Mouse (Mus musculus): Measurements from ENCODE around the gene Nop58. TPM values are rescaled to one million over a fixed set of nuclear protein-coding genes. Genes with fewer than 3 reads are reported as not detected.
"Not testable (repeated sequence)": the region's sequence is repeated elsewhere in the genome, so short reads cannot be mapped to it uniquely, and the experiment has no call there.

Nop58 gene
- polyA plus RNA-seq, 1 experiment from 2014 or later: 292 TPM

DNA sequence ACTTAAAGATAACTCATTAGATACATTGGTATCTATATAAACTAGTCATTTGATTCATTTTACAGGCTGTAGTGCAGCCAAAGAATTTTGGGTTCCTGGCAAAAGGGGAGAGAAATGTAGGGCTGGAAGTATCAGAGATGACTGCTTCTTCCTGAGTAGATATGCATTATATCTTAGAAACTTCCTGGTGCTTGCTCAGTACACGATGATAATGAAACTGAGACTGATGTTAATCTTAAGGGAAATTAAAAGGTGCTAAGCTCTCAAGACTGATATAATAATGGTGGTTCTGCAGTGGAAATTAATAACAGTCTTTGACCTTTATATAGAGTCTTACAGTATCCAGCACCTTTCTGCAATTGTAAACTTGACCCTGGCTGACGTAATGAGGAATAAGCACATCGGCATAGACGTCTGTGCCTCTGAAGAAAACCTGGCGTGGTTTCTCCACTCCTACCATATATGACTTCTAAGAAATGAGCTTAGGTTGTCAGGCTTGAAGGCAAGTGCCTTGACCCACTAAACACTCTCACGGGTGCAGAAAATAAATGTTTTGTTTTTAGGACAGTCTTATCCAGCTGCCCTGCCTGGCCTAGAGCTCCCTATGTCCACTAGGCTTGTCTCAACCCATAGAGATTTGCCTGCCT, 54.1 kb downstream of the Nop58 start:
- Histone ChIP-seq H3K4me3 (no peak overlapping the region), H3K9me3 (replicated peaks) (no peaks in the 10 kb centered on the region), H3K27ac (no peak overlapping the region), H3K27me3 (ENCODE audit: low read depth, poor library complexity, severe bottlenecking) (no peaks in the 10 kb centered on the region), H3K4me1 (peaks cover 3% of the 10 kb centered on the region; the same call in 1 of the 2 replicates), H3K36me3 (no peaks in the 10 kb centered on the region)
- WGBS: 86% methylated on average over 6 of the region's 6 CpGs
- DNase-seq (ENCODE audit: low spot score): no peak

DNA sequence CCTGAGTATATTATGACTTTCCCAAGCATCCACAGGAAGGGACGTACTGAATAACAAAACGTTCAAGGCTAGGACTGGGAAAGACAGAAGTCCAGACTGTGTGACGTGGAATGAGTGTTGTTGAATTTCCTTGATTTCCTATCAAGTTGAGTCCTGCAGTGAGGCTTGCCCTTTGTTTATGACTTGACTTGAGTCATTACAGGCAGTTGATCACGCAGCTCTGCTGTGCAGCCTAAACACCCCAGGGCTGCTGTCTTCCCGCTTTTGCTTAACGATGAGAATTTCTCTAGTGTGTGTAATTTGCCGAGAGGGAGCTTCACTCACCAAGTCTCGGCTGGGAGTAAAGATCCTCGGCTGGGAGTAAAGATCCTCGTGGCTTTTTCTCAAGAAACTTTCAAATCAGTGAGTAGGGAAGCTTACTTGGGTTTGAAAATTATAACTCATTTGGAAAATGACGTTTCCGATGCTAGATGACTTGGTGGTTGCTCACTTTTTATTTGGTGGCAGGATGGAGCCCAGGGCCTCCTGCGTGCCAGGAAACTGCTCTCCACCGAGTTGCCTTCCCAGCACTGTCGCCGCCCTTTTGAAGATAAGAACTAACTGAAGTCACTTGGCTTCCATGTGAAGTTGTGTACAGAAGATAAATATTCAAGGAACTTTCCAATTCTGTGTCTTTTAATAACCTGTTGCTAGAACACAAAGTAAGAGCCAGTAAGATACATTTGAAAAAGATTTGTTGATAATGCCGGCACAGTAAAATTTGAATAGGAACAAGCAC, 55.0 kb downstream of the Nop58 start:
- H3K4me1 ChIP-seq: peaks cover 3% of the 10 kb centered on the region; the same call in 1 of the 2 replicates
- H3K27ac ChIP-seq: no peak overlapping the region
- H3K27me3 ChIP-seq (ENCODE audit: low read depth, poor library complexity, severe bottlenecking): no peaks in the 10 kb centered on the region
- no peaks in the 10 kb centered on the region for H3K36me3 ChIP-seq
- H3K9me3 ChIP-seq (replicated peaks): no peaks in the 10 kb centered on the region
- no peak overlapping the region for H3K4me3 ChIP-seq
- no peak for DNase-seq (ENCODE audit: low spot score)
- 75% methylated on average over 17 of the region's 17 CpGs for WGBS

DNA sequence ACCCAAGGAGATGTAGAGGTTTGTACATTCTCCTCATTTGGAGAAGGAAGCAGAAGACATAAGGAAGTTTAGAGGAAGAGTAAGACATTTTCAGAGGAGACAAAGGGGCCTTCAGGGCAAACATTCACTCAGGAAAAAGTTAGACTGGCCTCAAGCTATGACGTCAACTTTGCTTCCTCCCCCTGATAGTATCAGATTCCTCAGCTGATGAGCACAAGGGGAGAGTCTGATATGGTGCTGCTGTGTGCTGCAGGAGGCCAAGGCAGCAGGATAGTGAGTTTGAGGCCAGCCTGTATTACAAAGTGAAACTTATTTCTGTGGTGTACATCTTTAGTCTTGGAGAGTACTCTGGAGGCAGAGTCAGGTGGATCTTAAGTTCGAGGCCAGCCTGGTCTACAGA, 64.3 kb downstream of the Nop58 start:
- Histone ChIP-seq H3K4me1 (no peaks in the 10 kb centered on the region), H3K36me3 (no peaks in the 10 kb centered on the region), H3K4me3 (no peak overlapping the region), H3K27ac (no peak overlapping the region), H3K27me3 (ENCODE audit: low read depth, poor library complexity, severe bottlenecking) (no peaks in the 10 kb centered on the region), H3K9me3 (replicated peaks) (no peaks in the 10 kb centered on the region)
- 82% methylated on average over 2 of the region's 2 CpGs for WGBS
- DNase-seq (ENCODE audit: low spot score): no peak

DNA sequence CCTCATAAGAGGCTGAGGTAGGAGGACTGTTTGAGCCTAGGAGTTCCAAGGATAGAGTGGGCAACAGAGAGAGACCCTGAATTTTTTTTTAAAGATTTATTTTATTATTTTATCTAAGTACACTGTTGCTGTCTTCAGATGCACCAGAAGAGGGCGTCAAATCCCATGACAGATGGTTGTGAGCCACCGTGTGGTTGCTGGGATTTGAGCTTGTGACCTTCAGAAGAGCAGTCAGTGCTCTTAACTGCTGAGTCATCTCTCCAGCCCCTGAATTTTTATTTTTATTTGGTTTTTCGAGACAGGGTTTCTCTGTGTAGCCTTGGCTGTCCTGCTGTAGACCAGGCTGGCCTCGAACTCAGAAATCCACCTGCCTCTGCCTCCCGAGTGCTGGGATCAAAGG, 65.0 kb downstream of the Nop58 start:
- not testable (repeated sequence) for H3K36me3 ChIP-seq; H3K4me1 ChIP-seq; H3K9me3 ChIP-seq (replicated peaks); H3K4me3 ChIP-seq; H3K27me3 ChIP-seq (ENCODE audit: low read depth, poor library complexity, severe bottlenecking); DNase-seq (ENCODE audit: low spot score); H3K27ac ChIP-seq
- WGBS: 76% methylated on average over 5 of the region's 5 CpGs

DNA sequence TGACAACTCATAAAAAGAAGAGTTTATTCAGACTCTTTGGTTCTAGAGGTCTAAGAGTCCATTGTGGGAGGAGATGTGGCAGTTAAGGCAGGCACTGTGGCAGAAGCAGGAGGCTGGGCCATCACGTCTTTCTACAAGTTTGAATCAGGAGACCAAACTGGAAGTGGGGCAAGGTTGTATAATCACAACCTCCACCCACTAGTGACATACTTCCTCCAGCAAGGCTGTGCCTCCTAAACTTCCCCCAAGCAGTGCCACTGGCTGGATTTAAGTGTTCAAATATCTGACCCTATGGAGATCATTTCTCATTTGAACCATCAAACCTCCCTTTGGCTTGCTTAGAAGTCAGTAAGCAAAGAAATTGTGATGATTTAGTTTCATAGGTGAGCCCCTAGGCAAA, 70.5 kb downstream of the Nop58 start:
- H3K27ac ChIP-seq: no peak overlapping the region
- no peaks in the 10 kb centered on the region for H3K9me3 ChIP-seq (replicated peaks)
- DNase-seq (ENCODE audit: low spot score): no peak
- no peaks in the 10 kb centered on the region for H3K36me3 ChIP-seq
- WGBS: 88% methylated on average over 1 of the region's 1 CpGs
- no peaks in the 10 kb centered on the region for H3K27me3 ChIP-seq (ENCODE audit: low read depth, poor library complexity, severe bottlenecking)
- no peak overlapping the region for H3K4me3 ChIP-seq
- no peaks in the 10 kb centered on the region for H3K4me1 ChIP-seq

DNA sequence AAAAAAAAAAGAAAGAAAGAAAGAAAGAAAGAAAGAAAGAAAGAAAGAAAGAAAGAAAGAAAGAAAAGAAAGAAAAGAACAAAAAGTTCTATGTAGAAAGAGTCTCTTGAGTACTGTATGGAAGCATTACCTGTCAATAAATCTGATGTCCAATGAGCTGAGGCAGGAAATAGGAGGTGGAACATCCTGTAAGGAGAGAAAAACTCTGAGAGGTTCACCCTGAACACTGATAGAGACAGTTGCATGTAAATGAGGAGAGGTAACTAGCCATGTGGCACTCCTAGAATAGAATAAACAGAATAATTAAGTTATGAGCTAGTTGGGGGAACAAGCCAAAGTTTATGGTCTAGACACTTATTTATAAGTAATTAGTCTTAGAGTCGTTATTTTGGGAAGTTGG, 73.6 kb downstream of the Nop58 start:
- Histone ChIP-seq H3K9me3 (replicated peaks) (no peaks in the 10 kb centered on the region), H3K4me3 (no peak overlapping the region), H3K27ac (no peak overlapping the region), H3K27me3 (ENCODE audit: low read depth, poor library complexity, severe bottlenecking) (no peaks in the 10 kb centered on the region), H3K4me1 (peaks cover 3% of the 10 kb centered on the region; the same call in 1 of the 2 replicates), H3K36me3 (no peaks in the 10 kb centered on the region)
- WGBS: 91% methylated on average over 1 of the region's 1 CpGs
- DNase-seq (ENCODE audit: low spot score): no peak

DNA sequence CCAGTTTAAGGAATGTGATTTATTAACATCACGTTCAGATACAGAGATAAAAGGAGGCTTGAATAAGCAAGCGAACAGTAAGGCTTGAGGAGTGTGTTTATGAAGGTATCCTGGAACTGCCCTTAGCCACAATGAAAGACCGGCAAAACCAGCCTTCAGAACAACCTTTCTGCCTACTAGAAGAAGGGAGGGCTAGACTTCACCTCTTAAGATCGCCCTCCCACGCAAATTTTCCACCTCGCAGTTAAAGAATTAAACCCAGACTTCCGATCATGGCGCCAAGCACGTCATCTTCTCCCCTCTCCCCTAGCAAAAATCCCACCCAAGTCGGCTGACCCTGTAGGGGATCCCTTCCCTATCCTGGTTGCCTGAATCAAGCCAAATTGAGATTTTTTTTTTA, 77.4 kb downstream of the Nop58 start:
- H3K36me3 ChIP-seq: no peaks in the 10 kb centered on the region
- H3K27me3 ChIP-seq (ENCODE audit: low read depth, poor library complexity, severe bottlenecking): no peaks in the 10 kb centered on the region
- no peaks in the 10 kb centered on the region for H3K9me3 ChIP-seq (replicated peaks)
- peaks cover 17% of the 10 kb centered on the region for H3K4me1 ChIP-seq
- peak; percentile 68 for DNase-seq (ENCODE audit: low spot score)
- peak overlapping the region; percentile 90 for H3K4me3 ChIP-seq
- H3K27ac ChIP-seq: peak overlapping the region; percentile 100
- 2% methylated on average over 10 of the region's 10 CpGs for WGBS

DNA sequence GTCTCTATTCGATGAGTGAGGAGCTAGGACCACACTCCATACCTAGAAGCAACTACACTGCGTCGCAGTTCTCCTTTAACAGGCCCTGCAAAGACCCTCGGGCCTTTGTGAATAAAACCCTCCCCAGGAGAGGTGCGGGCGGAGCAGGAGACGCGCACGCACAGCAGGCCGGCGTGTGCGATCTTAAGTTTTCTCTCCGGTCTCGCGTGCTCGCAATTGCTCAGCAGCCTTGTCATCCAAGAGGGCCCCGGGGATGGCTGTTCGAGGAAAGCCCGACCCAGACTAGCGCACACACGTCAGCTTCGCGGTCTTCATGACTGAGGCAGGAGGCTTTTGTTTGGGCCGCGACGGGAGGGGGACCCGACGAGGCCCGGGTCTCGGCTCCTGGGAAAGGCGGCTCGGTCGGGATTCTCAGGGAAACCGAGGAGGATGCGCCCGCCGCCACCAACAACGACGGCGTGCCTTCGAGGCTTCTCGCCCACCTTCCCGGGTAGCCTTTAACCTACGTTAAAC, 77.9 kb downstream of the Nop58 start:
- DNase-seq (ENCODE audit: low spot score): peak; percentile 77
- Histone ChIP-seq H3K27ac (peak overlapping the region; percentile 100), H3K36me3 (no peaks in the 10 kb centered on the region), H3K4me3 (peak overlapping the region; percentile 90), H3K4me1 (peaks cover 18% of the 10 kb centered on the region), H3K9me3 (replicated peaks) (no peaks in the 10 kb centered on the region), H3K27me3 (ENCODE audit: low read depth, poor library complexity, severe bottlenecking) (no peaks in the 10 kb centered on the region)
- WGBS: under 1% methylated on average over 44 of the region's 44 CpGs

DNA sequence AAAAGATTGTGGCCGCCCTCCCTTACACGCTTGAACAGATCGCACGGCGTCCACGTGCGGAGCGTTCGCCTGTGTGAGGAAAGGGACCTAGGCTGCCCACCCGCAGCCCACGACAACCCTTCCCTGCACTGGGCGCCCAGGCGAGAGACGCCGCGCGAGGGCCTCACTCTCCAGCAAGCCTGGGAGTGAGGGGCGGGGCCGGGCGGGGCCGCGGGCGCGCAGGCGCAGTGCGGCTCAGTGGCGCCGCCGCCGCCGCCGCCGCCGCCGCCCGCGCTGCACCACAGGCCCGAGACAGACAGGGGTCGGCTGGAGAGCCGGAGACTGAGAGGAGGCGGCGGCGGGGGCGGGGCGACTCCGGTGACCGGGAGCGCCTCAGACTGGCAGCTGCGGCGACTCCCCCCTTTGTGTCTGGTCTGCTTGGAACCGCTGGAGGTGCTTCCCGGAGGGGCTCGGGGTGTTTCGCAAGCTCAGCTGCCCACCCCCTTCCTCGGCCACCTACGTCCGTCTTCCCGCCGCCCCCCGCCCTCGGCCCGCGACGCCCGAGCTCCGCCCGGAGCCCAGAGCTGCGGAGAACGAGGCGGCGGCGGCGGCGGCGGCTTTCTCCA, 78.5 kb downstream of the Nop58 start, which contains the start of gene Bmpr2:
Bmpr2 (plus strand) TSS at position 237 of the 605 bp plus-strand sequence.
- DNase-seq (ENCODE audit: low spot score): peak; percentile 94
- Histone ChIP-seq H3K36me3 (peaks cover 5% of the 10 kb centered on the region), H3K4me1 (peaks cover 18% of the 10 kb centered on the region), H3K27me3 (ENCODE audit: low read depth, poor library complexity, severe bottlenecking) (no peaks in the 10 kb centered on the region), H3K27ac (peak within 1 kb of the TSS; percentile 100), H3K9me3 (replicated peaks) (no peaks in the 10 kb centered on the region), H3K4me3 (peak within 1 kb of the TSS; percentile 90)
- under 1% methylated on average over 72 of the region's 75 CpGs for WGBS

DNA sequence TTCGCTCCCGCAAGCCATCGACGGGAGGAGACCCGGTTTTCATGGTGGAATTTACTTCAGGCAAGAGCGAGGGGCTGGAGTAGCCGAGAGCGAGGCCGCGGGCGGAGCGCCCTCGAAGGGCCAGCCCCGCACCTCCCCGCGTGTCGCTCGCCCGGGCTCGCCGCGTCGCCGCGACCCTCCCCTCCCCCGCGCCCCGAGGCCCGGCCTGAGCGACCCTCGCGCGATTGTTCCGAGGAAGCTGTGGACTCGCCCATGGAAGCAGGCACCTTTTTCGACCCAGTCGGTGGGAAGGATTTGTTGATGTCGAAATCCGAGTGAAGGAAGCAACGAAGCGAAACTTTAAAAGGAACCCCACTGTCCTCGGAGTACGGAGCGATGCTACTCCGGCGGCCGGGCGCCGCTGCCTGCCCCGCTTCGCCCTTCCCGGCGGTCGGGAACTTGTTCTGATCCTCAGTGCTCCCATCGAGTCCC, 79.0 kb downstream of the Nop58 start:
- Histone ChIP-seq H3K4me1 (peaks cover 18% of the 10 kb centered on the region), H3K27me3 (ENCODE audit: low read depth, poor library complexity, severe bottlenecking) (no peaks in the 10 kb centered on the region), H3K4me3 (peak overlapping the region; percentile 90), H3K9me3 (replicated peaks) (no peaks in the 10 kb centered on the region), H3K27ac (peak overlapping the region; percentile 100), H3K36me3 (peaks cover 11% of the 10 kb centered on the region)
- DNase-seq (ENCODE audit: low spot score): peak; percentile 81
- under 1% methylated on average over 55 of the region's 55 CpGs for WGBS

DNA sequence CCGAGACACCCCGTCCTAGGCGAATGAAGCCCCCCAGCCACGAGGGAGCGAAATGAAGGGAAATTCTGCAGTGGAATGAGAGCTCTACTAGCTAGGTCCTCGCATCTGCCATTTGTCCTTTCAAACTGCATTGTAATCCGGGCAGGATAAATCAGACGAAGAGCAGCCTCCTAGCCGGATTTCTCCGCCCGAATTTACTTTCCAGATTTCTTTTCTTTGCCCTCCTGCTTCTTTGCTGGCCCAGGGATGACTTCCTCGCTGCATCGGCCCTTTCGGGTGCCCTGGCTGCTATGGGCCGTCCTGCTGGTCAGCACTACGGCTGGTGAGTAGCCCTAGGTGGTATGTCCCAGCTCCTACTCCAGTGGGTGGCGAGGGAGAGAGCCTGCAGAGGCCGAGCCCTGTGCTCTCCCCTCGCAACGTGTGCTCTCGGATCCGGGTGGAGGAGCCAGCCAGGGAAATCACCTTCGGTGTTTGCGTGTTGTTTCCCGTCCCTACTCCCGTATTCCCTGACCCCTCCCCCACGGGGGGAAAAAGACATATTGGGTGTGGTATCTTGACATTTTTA, 79.7 kb downstream of the Nop58 start:
- WGBS: under 1% methylated on average over 27 of the region's 27 CpGs
- no peaks in the 10 kb centered on the region for H3K9me3 ChIP-seq (replicated peaks)
- DNase-seq (ENCODE audit: low spot score): peak; percentile 72
- H3K27me3 ChIP-seq (ENCODE audit: low read depth, poor library complexity, severe bottlenecking): no peaks in the 10 kb centered on the region
- peaks cover 17% of the 10 kb centered on the region for H3K36me3 ChIP-seq
- H3K4me3 ChIP-seq: peak overlapping the region; percentile 90
- peak overlapping the region; percentile 100 for H3K27ac ChIP-seq
- H3K4me1 ChIP-seq: peaks cover 18% of the 10 kb centered on the region

DNA sequence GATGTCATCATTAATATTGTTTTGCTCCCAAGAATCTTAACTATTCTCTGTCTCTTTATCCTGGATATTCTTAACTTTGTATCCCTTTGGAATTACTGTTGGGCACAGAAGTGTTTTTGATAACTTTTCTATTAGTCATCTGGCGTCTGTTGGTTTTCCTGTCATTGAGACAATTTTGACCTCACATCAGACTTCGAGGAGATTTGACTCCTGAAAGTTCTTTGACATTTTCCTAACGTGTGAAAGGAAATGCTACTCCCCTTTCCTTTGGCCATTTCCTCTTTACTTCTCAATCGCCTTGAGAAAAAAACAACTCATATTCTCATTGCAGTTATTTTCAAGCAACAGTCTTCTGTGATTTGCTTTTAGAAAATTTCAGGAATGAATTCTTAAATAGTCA, 80.5 kb downstream of the Nop58 start:
- WGBS: 6% methylated on average over 4 of the region's 4 CpGs
- Histone ChIP-seq H3K9me3 (replicated peaks) (no peaks in the 10 kb centered on the region), H3K4me3 (peak overlapping the region; percentile 90), H3K36me3 (peaks cover 21% of the 10 kb centered on the region), H3K4me1 (peaks cover 18% of the 10 kb centered on the region), H3K27ac (no peak overlapping the region), H3K27me3 (ENCODE audit: low read depth, poor library complexity, severe bottlenecking) (no peaks in the 10 kb centered on the region)
- no peak for DNase-seq (ENCODE audit: low spot score)
